Mouse (Mus musculus) neural tube, embryonic 14.5 days (tissue): ENCODE data around the gene Slc46a3. TPM values are rescaled to one million over a fixed set of nuclear protein-coding genes. Genes with fewer than 3 reads are reported as not detected.

Experiments
- ATAC-seq: fragments of 200-750 bp; cut with Nextera tagmentation; 2 replicates; pipeline ENCODE4 v1.8.0; 2017; ENCODE audit warnings: low read depth, mild to moderate bottlenecking, moderate TSS enrichment, moderate library complexity
- H3K27ac ChIP-seq: fragments of 300-500 bp; sonication (generic); 2 replicates; pipeline ENCODE4 v1.5.1; 2014; ENCODE audit warnings: low read depth, mild to moderate bottlenecking, control low read depth, low read length, moderate library complexity, mixed read lengths
- H3K27me3 ChIP-seq: fragments of 300-500 bp; sonication (generic); 2 replicates; pipeline ENCODE4 v1.6.1; 2014; ENCODE audit warnings: low read length; ENCODE audit not compliant: control insufficient read depth, insufficient read depth
- H3K36me3 ChIP-seq: fragments of 300-500 bp; sonication (generic); 2 replicates; pipeline ENCODE4 v1.6.1; 2014; ENCODE audit warnings: low read length, mixed read lengths; ENCODE audit not compliant: control insufficient read depth, insufficient read depth
- H3K4me1 ChIP-seq: fragments of 300-500 bp; sonication (generic); 2 replicates; pipeline ENCODE4 v1.6.1; 2014; ENCODE audit warnings: low read length; ENCODE audit not compliant: control insufficient read depth, insufficient read depth
- H3K4me2 ChIP-seq: fragments of 300-500 bp; sonication (generic); 2 replicates; pipeline ENCODE4 v1.6.1; 2014; ENCODE audit warnings: mild to moderate bottlenecking, low read depth, low read length, control low read depth
- H3K4me3 ChIP-seq: fragments of 300-500 bp; sonication (generic); 2 replicates; pipeline ENCODE4 v1.5.1; 2014; ENCODE audit warnings: low read depth, low read length, control low read depth, mixed read lengths
- H3K9ac ChIP-seq: fragments of 300-500 bp; sonication (generic); replicated peaks from 2 replicates; pipeline ENCODE4 v1.6.1; 2014; ENCODE audit warnings: low read depth, mild to moderate bottlenecking, control low read depth, low read length, mixed read lengths
- H3K9me3 ChIP-seq: fragments of 300-500 bp; sonication (generic); 2 replicates; pipeline ENCODE4 v1.6.1; 2016; ENCODE audit warnings: low read length; ENCODE audit not compliant: control insufficient read depth
- WGBS: fragments of 180-500 bp; shearing (Covaris S2); extraction: QIAGEN DNeasy Blood & Tissue Kit; methylation state at CpG from one replicate; pipeline ENCODE4 v1.1.7; 2014; 5-methylcytosine and 5-hydroxymethylcytosine counted together
- polyA plus RNA-seq: library from polyadenylated mRNA; unstranded; fragments of >200 nt; fragmentation: Nextera tagmentation; extraction: Ambion mirVana; gene quantifications from 2 replicates; pipeline ENCODE4 v1.2.1, GENCODE M21; 2014

The Slc46a3 gene
- 3.7 and 6.2 TPM in 2 replicates for polyA plus RNA-seq

GRCm38 (mm10) chr5:147894455-147895076 lies at the start of gene Slc46a3:
Gene Slc46a3, minus strand, starts transcription at chr5:147894815.
- Histone ChIP-seq H3K4me3 (peak within 1 kb of the TSS; percentile 63), H3K4me2 (peak within 1 kb of the TSS; percentile 96), H3K27me3 (peaks cover 2% of the 10 kb centered on the region; the same call in 1 of the 2 replicates), H3K9ac (peak within 1 kb of the TSS; percentile 51), H3K27ac (no peak within 1 kb of the TSS), H3K36me3 (no peaks in the 10 kb centered on the region), H3K9me3 (no peaks in the 10 kb centered on the region), H3K4me1 (peaks cover 7% of the 10 kb centered on the region; the same call in 1 of the 2 replicates)
- peak; percentile 99 for ATAC-seq
- WGBS, result under 1% methylated on average over 47 of the region's 47 CpGs

DNA sequence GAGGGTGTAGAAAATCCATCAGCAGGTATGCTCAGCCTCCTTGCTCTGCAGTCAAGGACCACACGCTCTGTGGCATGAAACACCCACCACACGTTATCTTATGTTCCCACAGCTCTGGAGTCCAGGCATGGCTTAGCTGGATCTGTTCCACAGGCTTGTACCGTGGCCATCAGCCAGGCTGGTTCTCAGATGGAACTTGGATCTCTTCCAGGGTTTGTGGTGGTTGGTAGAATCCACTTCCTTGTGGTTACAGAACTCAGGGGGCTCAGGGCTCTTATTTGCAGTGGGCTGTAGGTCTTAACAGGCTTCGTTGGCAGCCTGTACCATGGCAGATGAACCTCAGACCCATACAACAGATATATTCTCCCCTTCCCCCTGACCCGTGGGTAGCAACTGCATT lies 44.6 kb upstream of the Slc46a3 start:
- ATAC-seq, result no peak
- H3K4me2 ChIP-seq, result no peak overlapping the region
- H3K4me3 ChIP-seq, result no peak overlapping the region
- H3K27ac ChIP-seq, result no peak overlapping the region
- 74% methylated on average over 5 of the region's 5 CpGs for WGBS
- H3K36me3 ChIP-seq, result no peaks in the 10 kb centered on the region
- H3K27me3 ChIP-seq, result no peaks in the 10 kb centered on the region
- H3K4me1 ChIP-seq, result no peaks in the 10 kb centered on the region
- no peaks in the 10 kb centered on the region for H3K9me3 ChIP-seq
- H3K9ac ChIP-seq, result no peak overlapping the region

DNA sequence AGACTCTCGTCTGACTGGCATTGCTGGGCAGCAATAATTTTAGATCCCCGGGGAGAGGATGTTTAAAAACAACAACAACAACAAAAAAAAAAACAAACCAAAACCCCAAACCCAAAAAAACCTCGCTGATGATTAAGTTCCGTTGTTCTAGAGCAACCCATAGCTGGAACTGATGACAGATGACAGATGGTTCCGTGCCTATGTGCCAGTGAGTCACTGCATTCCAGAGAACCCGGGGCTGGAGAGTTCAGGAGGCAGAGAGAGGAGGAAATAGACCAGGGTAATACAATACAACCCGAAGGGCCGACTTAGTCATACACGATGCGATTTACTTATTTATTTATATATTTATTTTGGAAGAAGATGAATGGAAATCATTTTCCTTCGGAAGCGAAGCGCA lies 40.5 kb upstream of the Slc46a3 start:
- H3K9ac ChIP-seq, result no peak overlapping the region
- no peak for ATAC-seq
- 92% methylated on average over 13 of the region's 13 CpGs for WGBS
- H3K27ac ChIP-seq, result no peak overlapping the region
- no peak overlapping the region for H3K4me3 ChIP-seq
- no peaks in the 10 kb centered on the region for H3K27me3 ChIP-seq
- H3K4me2 ChIP-seq, result no peak overlapping the region
- no peaks in the 10 kb centered on the region for H3K4me1 ChIP-seq
- H3K36me3 ChIP-seq, result no peaks in the 10 kb centered on the region
- H3K9me3 ChIP-seq, result no peaks in the 10 kb centered on the region

GRCm38 (mm10) chr5:147928668-147929497 lies 34.3 kb upstream of the Slc46a3 start:
- Histone ChIP-seq H3K36me3 (no peaks in the 10 kb centered on the region), H3K4me3 (no peak overlapping the region), H3K4me2 (no peak overlapping the region), H3K27ac (no peak overlapping the region), H3K4me1 (no peaks in the 10 kb centered on the region), H3K9ac (no peak overlapping the region), H3K27me3 (no peaks in the 10 kb centered on the region), H3K9me3 (no peaks in the 10 kb centered on the region)
- ATAC-seq, result no peak
- WGBS, result 78% methylated on average over 7 of the region's 7 CpGs

- Histone ChIP-seq H3K4me3 (no peak overlapping the region), H3K4me2 (no peak overlapping the region), H3K9ac (no peak overlapping the region), H3K4me1 (no peaks in the 10 kb centered on the region), H3K27ac (no peak overlapping the region), H3K27me3 (no peaks in the 10 kb centered on the region), H3K9me3 (no peaks in the 10 kb centered on the region), H3K36me3 (no peaks in the 10 kb centered on the region)
- no peak for ATAC-seq
- WGBS, result 67% methylated on average over 15 of the region's 15 CpGs
These were observed 31.5 kb upstream of the Slc46a3 start for GRCm38 (mm10) chr5:147925935-147926604.

DNA sequence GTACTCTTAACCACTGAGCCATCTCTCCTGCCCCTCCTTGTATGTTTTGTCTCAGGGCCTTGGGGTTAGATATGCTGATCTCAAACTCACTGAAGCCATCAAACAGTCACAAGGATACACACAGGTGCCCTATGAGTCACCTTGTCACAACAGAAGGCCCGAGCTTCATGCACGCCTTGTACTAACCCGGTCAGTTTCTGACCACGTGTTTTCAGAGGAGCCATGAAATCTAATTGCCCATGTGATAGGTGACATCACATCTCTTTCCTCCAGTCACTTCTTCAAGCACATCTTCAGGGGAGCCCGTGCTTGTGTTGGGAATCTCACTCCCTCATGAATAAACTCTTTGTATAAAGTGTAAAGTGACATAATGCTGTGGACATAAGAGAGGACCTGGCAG lies 30.0 kb upstream of the Slc46a3 start:
- no peak for ATAC-seq
- H3K4me3 ChIP-seq, result no peak overlapping the region
- WGBS, result 81% methylated on average over 5 of the region's 5 CpGs
- H3K27ac ChIP-seq, result no peak overlapping the region
- no peaks in the 10 kb centered on the region for H3K9me3 ChIP-seq
- H3K4me2 ChIP-seq, result no peak overlapping the region
- no peaks in the 10 kb centered on the region for H3K27me3 ChIP-seq
- H3K4me1 ChIP-seq, result no peaks in the 10 kb centered on the region
- H3K36me3 ChIP-seq, result no peaks in the 10 kb centered on the region
- H3K9ac ChIP-seq, result no peak overlapping the region

- H3K4me1 ChIP-seq, result no peaks in the 10 kb centered on the region
- no peaks in the 10 kb centered on the region for H3K36me3 ChIP-seq
- no peaks in the 10 kb centered on the region for H3K27me3 ChIP-seq
- H3K4me2 ChIP-seq, result no peak overlapping the region
- no peak overlapping the region for H3K27ac ChIP-seq
- no peak overlapping the region for H3K9ac ChIP-seq
- H3K4me3 ChIP-seq, result no peak overlapping the region
- no peak for ATAC-seq
- 75% methylated on average over 17 of the region's 17 CpGs for WGBS
- H3K9me3 ChIP-seq, result no peaks in the 10 kb centered on the region
These were observed 23.6 kb upstream of the Slc46a3 start for GRCm38 (mm10) chr5:147918044-147918846.

GRCm38 (mm10) chr5:147916171-147916570 lies 21.6 kb upstream of the Slc46a3 start:
- Histone ChIP-seq H3K27me3 (no peaks in the 10 kb centered on the region), H3K4me2 (no peak overlapping the region), H3K4me3 (no peak overlapping the region), H3K9ac (no peak overlapping the region), H3K4me1 (no peaks in the 10 kb centered on the region), H3K9me3 (no peaks in the 10 kb centered on the region), H3K27ac (no peak overlapping the region), H3K36me3 (no peaks in the 10 kb centered on the region)
- 93% methylated on average over 9 of the region's 9 CpGs for WGBS
- no peak for ATAC-seq
